Mouse (Mus musculus) left cerebral cortex, adult 9 months (tissue): ENCODE measurements around the gene Abhd16a.

ENCODE experiments used
- DNase-seq, 2 experiments: peaks; one replicate each; pipeline ENCODE4 v3.0.0; 2022; ENCODE audit warnings: low spot score in 2 of 2

Abhd16a gene

GRCm38 (mm10) chr17:35058911-35059892, 29.9 kb upstream of the Abhd16a start, which contains the start of gene Ddah2:
TSS of gene Ddah2 (plus strand) at chr17:35059035.
- peak in 1 of 2 experiments; percentile 61 for DNase-seq

- DNase-seq: no peak
Measured at GRCm38 (mm10) chr17:35060071-35060470, 29.0 kb upstream of the Abhd16a start.

- no peak for DNase-seq
Measured at GRCm38 (mm10) chr17:35060737-35061297, 28.2 kb upstream of the Abhd16a start.

GRCm38 (mm10) chr17:35061299-35061698, 27.8 kb upstream of the Abhd16a start:
- DNase-seq: no peak

- no peak for DNase-seq
Measured at GRCm38 (mm10) chr17:35063466-35063865, 25.6 kb upstream of the Abhd16a start.

- no peak for DNase-seq
Measured at GRCm38 (mm10) chr17:35064378-35064877, 24.6 kb upstream of the Abhd16a start.

- no peak for DNase-seq
Measured at GRCm38 (mm10) chr17:35064951-35065947, 23.8 kb upstream of the Abhd16a start, which contains the start of gene Ly6g6c. TSS of gene Ly6g6c (plus strand) at chr17:35065388.

- DNase-seq: no peak
Measured at GRCm38 (mm10) chr17:35066084-35066483, 23.0 kb upstream of the Abhd16a start, which contains the start of gene Mpig6b. TSS of gene Mpig6b (minus strand) at chr17:35066184.

- no peak for DNase-seq
Measured at GRCm38 (mm10) chr17:35068213-35068914, 20.7 kb upstream of the Abhd16a start.

- no peak for DNase-seq
Measured at GRCm38 (mm10) chr17:35070556-35071229, 18.4 kb upstream of the Abhd16a start.

- no peak for DNase-seq
Measured at GRCm38 (mm10) chr17:35071454-35071853, 17.6 kb upstream of the Abhd16a start.

GRCm38 (mm10) chr17:35074097-35074496, 15.0 kb upstream of the Abhd16a start:
- no peak for DNase-seq

GRCm38 (mm10) chr17:35076507-35077176, 12.4 kb upstream of the Abhd16a start, which contains the start of gene Ly6g6e:
TSS of gene Ly6g6e (plus strand) at chr17:35076902.
- DNase-seq: no peak

GRCm38 (mm10) chr17:35077285-35077684, 11.8 kb upstream of the Abhd16a start:
- no peak for DNase-seq

GRCm38 (mm10) chr17:35077786-35078233, 11.3 kb upstream of the Abhd16a start, which contains the start of gene Ly6g6d:
TSS of gene Ly6g6d (minus strand) at chr17:35078065.
- DNase-seq: no peak

- no peak for DNase-seq
Measured at GRCm38 (mm10) chr17:35079778-35080177, 9.3 kb upstream of the Abhd16a start.

- DNase-seq: no peak
Measured at GRCm38 (mm10) chr17:35080248-35080647, 8.8 kb upstream of the Abhd16a start.

GRCm38 (mm10) chr17:35080710-35081109, 8.4 kb upstream of the Abhd16a start:
- DNase-seq: no peak
